Mouse (Mus musculus): ENCODE results near the gene Slc25a45. TPM values are rescaled to one million over a fixed set of nuclear protein-coding genes. Genes with fewer than 3 reads are reported as not detected.

Gene Slc25a45
- total and polyA plus RNA-seq, 3 experiments, result 15.5 to 44.6 (median 36.2) TPM

GRCm38 (mm10) chr19:5891521-5892258 is 14.1 kb downstream of the Slc25a45 start:
- no peak for DNase-seq

- no peak for DNase-seq
These were observed 14.7 kb downstream of the Slc25a45 start for GRCm38 (mm10) chr19:5892262-5892661.

GRCm38 (mm10) chr19:5892735-5893134 is 15.1 kb downstream of the Slc25a45 start:
- no peak for DNase-seq

GRCm38 (mm10) chr19:5893282-5894001 is 15.8 kb downstream of the Slc25a45 start:
- no peak for DNase-seq

GRCm38 (mm10) chr19:5894002-5894678 is 16.5 kb downstream of the Slc25a45 start, which contains the start of gene Tigd3:
Tigd3 (minus strand) TSS chr19:5894149.
- DNase-seq, result peak; percentile 96

GRCm38 (mm10) chr19:5907275-5907674 is 29.7 kb downstream of the Slc25a45 start:
- DNase-seq, result no peak

GRCm38 (mm10) chr19:5910221-5910620 is 32.6 kb downstream of the Slc25a45 start:
- no peak for DNase-seq

- no peak for DNase-seq
These were observed 34.0 kb downstream of the Slc25a45 start for GRCm38 (mm10) chr19:5911430-5912102.

- peak; percentile 99 for DNase-seq
These were observed 34.7 kb downstream of the Slc25a45 start for GRCm38 (mm10) chr19:5912103-5913006.

- DNase-seq, result no peak
These were observed 35.6 kb downstream of the Slc25a45 start, which contains the start of gene Dpf2 for GRCm38 (mm10) chr19:5913007-5913719. Dpf2 (minus strand) TSS chr19:5913010.

- DNase-seq, result peak; percentile 53
These were observed 44.1 kb downstream of the Slc25a45 start for GRCm38 (mm10) chr19:5921715-5922114.

- DNase-seq, result no peak
These were observed 44.7 kb downstream of the Slc25a45 start for GRCm38 (mm10) chr19:5922119-5922942.

GRCm38 (mm10) chr19:5922963-5923362 is 45.4 kb downstream of the Slc25a45 start:
- DNase-seq, result no peak

GRCm38 (mm10) chr19:5923990-5924712 is 46.5 kb downstream of the Slc25a45 start:
- DNase-seq, result peak; percentile 89

GRCm38 (mm10) chr19:5924713-5925093 is 47.1 kb downstream of the Slc25a45 start, which contains the start of gene Cdc42ep2:
Cdc42ep2 (minus strand) TSS chr19:5924816.
- peak; percentile 98 for DNase-seq

- DNase-seq, result no peak
These were observed 47.8 kb downstream of the Slc25a45 start for GRCm38 (mm10) chr19:5925311-5925855.

- DNase-seq, result no peak
These were observed 49.4 kb downstream of the Slc25a45 start for GRCm38 (mm10) chr19:5927026-5927425.

GRCm38 (mm10) chr19:5927532-5927931 is 49.9 kb downstream of the Slc25a45 start:
- DNase-seq, result no peak
